Mouse (Mus musculus) urinary bladder, postnatal 10 days (tissue): ENCODE measurements around the gene Sox8.

ENCODE experiments used
- DNase-seq: peaks from one replicate; pipeline ENCODE4 v3.0.0; 2022; ENCODE audit warnings: low spot score

Gene Sox8

DNA sequence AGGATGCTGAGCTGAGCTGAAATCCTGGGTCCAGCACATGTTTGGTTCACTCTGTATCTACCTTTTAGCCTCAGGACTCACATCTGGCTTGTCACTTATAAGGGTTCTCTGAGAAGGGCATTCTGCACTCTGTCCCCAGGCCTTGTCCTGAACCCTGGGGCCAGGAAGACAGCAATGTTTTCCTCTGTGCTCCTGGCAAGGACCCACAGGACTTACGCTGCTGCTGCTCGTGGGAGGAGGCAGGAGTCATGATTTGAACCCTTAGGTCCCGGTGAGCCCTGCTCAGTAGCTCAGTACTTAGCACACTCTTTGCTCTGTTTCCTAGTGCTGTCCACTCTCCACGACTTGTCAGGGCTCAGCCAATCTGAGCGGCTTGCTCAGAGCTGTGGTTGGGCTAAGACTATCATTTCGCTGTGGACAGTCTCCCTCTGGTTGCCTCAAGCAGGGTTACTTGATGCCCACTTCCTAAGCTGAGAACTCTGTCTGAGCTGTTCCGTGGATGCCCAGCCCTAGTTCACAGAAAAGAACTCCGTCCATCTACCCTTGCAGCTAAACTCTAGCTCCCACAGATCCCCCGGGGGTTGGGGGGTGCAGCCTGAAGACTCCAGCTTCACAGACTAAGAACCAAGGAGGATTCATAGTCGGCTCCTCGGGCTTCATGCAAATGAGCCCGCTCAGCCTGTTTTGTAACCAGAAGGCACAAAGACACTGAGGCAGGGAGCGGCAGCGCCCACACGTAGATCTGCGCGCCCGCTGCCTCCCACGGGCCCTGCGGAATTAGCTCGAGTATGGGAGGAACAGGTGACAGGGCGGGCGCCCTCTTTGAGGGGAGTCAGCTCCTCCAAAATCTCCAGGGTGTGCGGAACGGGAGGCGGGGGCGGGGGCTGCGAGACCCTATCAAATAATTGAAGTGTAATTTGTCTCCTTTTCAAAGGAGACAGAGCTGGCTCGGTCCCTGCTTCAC lies 14.5 kb downstream of the Sox8 start:
- DNase-seq = no peak

DNA sequence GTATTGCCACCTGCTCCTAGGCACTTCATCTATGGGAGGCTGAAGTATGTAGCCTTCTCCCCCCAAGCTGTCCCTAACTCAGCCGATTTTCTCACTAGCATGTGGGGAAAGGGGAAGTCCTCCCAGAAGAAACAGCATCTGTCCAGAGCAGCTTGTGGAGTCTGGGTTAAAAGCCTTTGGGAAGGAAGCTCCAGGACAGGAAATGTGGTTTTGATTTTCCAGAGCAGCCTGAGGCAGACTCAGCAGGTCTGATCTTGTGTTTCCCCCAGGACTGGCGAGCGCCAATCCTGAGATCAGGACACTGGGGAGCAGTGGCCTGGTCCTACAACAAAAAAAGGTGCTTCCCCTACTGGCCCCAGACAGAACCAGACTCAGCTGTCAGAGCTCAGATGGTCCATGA lies 15.3 kb downstream of the Sox8 start:
- DNase-seq = no peak

DNA sequence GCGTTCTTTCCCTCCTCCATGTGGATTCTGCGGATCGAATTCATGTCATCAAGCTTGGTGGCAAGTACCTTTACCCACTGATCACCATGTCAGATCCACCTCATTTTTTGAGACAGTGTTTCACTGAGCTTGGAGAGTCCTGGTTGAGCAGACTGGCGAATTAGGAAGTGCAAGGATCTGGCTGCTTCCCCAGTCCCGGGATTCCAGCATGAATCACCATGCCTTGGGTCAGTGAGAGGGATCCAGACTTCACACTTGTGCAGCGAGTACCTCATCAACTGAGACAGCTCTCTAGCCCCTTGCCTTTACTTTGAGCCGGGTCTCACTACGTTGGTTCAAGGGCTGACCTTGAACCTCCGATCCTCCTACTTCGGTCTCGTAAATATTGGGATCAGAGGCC lies 19.2 kb downstream of the Sox8 start:
- no peak for DNase-seq

DNA sequence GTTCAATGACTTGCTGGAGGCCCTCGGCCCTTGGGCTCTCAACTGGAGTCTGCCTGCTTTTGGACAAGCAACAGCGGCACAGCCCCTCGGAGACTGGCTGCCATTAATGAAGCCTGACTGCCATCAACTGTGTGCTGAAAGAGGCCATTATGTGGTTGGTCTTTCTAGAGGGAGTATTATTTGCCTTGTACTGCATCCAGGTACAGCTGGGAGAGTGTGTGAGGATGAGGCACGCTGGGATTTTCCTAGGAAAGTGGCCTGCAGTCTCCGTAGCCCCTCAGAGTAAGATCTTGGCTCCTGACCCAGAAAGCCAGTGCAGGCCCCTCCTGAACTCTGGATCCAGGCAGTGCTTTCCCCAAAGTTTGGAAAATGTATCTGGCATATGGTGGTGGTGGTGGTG lies 20.5 kb downstream of the Sox8 start:
- DNase-seq = no peak

DNA sequence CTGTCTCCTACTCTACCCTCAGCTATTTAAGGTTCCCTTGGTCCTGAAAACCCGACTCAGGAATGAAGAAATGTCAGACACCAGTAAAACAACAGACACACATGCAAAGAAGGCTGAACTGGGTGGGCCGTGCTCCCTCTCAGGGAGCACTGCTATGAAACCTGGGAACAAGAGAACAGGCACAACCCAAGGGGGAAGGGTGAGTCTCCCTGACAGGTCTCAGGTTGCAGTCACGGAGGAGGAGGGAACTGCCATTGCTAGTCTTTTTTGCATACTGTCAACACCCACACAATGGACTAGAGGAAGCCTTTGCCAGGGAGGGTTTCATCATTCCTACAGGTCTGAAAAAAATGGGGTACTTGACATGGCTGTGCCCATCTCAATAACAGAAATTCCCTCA lies 23.5 kb downstream of the Sox8 start:
- DNase-seq = no peak

DNA sequence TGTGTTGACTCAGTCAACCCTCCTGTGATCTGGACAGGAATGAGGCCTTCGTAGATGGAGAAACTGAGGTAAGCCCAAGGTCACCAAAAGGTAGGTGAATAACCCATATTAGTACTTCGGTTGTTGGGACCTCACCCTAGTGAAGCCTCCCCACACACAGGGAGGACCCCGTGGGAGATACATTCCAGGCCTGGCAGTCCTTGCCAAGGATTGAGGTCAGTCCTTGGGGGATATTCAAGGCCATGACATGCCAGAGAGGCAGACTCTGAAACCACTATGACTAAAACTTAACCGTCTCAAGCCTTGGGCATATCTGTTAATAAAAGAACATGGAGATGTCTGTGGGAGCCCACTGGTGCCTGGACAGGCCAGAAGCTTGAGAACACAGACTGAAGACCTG lies 28.7 kb downstream of the Sox8 start:
- no peak for DNase-seq

DNA sequence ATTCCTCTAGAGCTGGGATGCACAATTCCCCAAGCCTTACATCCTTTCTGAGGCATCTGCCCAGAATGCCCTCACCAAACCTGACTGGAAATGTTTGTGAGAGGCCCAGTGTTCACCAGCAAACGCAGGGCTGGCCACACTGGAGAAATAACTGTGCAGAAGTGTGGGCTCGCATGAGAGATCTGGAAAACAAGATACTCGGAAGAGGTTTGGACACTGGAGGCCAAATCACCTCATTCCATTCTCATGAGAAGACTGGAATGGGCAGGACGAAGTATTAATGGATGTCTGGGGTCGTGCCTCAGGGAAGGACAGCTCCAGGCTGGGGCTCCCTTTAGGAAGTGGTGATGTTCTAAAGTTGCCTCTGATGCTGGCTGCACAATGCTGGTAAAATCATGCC lies 29.8 kb downstream of the Sox8 start:
- DNase-seq = no peak

DNA sequence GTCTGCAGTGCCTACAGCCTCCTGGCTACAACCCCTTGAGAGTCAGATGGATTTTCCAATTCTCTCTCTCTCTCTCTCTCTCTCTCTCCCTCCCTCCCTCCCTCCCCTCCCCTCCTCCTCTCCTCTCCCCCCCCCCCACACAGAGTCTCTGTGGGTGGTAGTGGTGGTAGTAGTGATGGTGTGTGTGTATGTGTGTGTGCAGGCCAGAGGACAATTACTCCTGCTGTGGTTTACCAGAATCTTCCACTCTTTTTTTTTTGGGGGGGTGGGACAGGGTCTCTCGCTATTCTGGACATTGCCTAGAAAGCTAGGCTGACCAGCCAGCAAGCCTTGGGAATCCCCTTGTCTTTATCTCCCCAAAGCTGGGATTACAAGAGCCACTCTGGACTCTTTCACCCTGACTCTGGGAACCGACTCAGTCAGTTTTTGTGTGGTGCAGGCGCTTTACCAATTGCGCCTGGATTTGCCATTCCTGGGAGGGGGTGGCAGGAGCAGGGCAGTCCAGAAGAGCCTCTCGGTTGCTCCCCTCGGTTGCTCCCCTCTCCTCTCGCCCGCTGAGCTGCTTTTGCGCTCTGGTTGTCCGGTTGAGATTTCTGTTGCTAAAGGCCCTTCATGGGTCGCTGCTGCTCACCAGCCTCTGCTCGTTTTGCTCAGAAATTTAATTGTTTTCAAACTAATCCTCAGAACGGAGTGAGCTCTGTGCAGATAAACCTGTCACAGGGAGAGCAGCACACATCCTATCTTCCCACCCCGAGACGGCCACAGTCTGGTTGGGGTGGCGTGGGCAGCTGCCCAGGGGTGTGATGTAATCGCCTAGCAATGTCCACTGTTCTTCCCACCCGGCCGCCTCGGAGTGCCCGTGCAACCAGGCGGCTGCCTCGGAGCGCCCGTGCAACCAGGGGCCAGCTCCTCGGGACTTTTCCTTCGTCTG lies 31.3 kb downstream of the Sox8 start:
- no peak for DNase-seq

DNA sequence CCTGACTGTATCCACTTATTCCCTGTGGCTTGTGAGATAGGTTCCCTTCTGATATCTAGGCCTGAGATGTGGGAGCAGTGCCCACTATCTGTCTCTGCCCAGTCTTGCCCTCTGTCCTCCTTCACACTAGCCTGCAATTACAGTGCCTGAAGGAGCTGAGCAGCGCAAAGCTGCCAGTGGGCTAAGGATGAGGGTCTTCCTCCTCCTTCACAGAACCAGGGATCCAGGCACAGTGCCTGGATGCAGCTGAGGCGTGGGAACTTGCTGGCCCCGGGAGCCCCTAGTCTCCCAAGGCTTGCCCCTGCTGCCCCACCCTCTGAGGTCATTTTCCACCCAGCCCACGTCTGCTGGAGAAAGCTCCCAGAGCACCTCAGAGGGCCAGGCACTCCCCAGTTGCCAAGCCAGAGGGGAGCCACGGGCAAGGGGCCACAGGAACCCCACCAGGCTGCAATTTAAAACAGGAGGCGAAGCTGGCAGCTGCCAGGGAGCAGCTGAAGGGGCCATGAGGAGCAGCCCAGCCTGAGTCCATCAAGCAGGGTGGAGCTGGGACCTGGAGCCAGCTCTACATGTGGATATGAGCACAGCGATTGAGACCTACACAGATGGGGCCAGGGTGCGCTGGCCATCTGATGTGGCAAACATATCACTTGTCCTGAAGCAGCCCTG lies 40.0 kb downstream of the Sox8 start:
- no peak for DNase-seq

DNA sequence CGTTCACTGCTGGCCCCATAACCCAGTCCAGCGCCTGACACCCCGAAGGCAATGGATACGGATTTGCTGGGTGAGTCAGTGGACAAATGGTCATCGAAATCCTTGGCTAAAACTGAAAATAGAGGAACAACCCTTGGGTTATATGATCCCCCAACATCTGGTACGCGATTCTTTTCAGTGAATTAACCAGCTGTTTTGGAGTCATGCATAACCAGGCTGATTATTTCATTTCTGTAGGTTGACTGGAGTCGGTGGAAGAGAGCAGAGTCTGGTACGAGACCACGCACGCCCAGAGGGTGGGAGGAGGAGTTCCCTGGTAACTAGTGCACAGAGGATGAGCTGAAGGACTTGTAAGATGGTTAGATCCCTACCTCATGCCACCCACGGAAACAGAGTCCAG lies 48.4 kb downstream of the Sox8 start:
- no peak for DNase-seq

DNA sequence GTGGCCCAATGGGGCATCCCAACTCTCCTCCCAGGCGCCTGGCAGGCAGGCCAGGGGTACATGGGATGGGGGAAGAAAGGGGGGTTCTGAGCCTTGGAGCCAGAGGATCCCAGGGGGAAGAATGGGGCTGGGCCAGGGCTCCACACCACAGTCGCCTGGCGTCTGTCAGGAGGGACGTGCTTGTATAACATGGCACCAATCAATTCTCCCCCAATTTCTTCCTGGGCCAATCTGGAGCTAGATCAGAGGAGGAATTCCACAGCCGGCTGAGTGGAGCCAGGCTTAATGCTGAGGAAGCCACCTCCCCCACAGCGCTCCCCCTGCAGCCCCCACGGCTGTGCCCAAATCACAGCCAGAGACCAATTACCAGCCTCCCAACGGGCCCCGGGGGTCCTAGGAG lies 50.0 kb downstream of the Sox8 start:
- no peak for DNase-seq

DNA sequence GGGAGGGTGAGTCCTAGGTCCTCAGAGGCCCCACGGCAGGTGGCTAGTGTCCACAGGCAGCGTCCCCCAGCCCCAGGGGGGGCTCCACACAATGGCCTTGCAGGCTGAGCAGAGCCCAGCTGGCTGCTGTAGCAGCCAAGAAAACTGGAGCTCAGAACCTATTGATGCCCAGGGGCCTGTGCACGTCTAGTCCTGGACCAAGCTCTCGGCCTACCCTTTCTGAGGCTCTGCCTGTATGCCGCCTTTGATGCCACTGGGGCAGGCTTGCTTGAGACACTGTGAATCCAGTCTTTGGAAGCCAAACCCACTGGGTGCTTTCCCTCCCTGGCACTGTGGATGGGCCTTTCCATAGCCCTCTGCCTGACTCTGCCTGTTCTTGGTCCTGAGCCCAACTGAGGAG lies 51.0 kb downstream of the Sox8 start:
- no peak for DNase-seq

DNA sequence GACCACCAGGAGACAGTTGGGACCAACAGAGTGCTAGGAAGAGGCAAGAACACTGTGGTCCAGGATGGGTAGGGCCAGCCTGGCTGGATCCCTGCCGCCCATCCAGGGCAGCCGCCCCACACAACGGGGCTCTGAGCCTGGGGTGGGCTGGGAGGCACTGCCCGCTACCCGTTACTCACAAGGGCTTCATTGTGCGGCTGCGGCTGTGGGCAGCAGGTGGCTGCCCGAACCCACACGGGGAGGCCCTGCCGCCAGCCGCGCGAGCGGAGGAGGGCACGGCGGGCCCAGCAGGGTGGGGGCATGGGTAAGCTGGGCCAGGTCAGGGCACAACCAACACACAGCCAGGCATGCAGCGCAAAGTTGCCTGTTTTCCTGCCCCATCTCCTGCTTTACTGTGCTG lies 52.3 kb downstream of the Sox8 start:
- DNase-seq = no peak

DNA sequence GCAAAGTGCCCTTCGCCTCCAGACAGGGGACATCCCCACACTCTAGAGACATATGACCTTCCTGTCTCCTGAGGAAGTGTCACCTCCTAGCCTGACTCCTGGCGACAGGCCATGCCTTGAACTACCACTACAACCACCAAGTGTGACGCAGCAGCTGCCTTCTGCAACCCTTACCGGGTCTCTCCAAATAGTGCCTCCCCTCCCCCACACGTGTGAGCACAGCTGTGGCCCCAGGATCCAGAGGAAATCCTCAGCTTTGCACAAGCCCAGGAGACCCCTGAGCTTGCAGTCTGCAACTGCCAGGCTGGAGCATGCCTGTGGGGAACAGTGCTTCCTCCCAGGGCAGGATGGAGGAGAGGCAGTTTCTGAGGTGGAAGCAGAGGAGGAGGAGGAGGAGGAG lies 54.2 kb downstream of the Sox8 start:
- no peak for DNase-seq
